In the genomic region with DNA sequence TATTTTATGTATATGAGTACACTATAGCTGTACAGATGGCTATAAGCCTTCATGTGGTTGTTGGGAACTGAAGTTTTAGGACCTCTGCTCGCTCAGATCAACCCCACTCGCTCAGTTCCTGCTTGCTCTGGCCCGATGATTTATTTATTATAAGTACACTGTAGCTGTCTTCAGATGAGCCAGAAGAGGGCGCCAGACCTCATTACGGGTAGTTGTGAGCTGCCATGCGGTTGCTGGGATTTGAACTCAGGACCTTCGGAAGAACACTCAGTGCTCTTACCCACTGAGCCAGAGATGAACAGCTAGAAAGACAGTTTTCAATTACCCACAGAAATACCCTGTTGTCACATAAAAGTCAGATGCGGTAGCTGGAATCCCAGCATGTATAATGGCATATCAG, we compare ENCODE assay signal across 9 mouse cellular contexts. TPM values are rescaled to one million over a fixed set of nuclear protein-coding genes. Genes with fewer than 3 reads are reported as not detected.
DNase-seq lines count a peak whose midpoint lies in the region; ATAC-seq and TF ChIP-seq lines count a peak whose summit lies in the region.
"Had no signal": no experiment of that assay in that cellular context is flagged by ENCODE, and none has a peak within 500 bp of the region (broad histone marks: within the 10 kb centered on the region; RNA-seq: fewer than 3 reads in every experiment).

No protein-coding gene starts in this region.

- H3K4me1 ChIP-seq in lung, adult 2 months (ENCODE audit: control insufficient read depth, insufficient read depth, low read length), result peaks cover 2% of the 10 kb centered on the region; the same call in 1 of the 2 replicates
- peaks cover 17 to 20% of the 10 kb centered on the region in 2 experiments for H3K4me1 ChIP-seq in MEL (ENCODE audit: control insufficient read depth in 1 of 2, insufficient read depth in 2 of 2, low read length in 2 of 2)
- H3K4me1 ChIP-seq in lung, postnatal 0 days (ENCODE audit: insufficient read depth, low read depth, low read length), result peaks cover 3% of the 10 kb centered on the region; the same call in 1 of the 2 replicates

- no peaks in the 10 kb centered on the region for H3K27me3 ChIP-seq in MEL (ENCODE audit: control insufficient read depth in 1 of 2, insufficient read depth in 2 of 2, low read length in 2 of 2)
- H3K27me3 ChIP-seq in lung, postnatal 0 days (replicated peaks; ENCODE audit: insufficient read depth, low read length), result no peaks in the 10 kb centered on the region
- H3K27me3 ChIP-seq: lung, embryonic 15.5 days had no signal

- no peak overlapping the region for H3K4me3 ChIP-seq in lung, adult 2 months (replicated peaks; ENCODE audit: extremely low read depth, low read depth, low read length)
- H3K4me3 ChIP-seq in MEL (ENCODE audit: control insufficient read depth in 1 of 2, insufficient read depth in 1 of 2, low read depth in 2 of 2, low read length in 2 of 2), result no peak overlapping the region
- no peak overlapping the region for H3K4me3 ChIP-seq in lung, postnatal 0 days (ENCODE audit: low read depth, low read length)
- H3K4me3 ChIP-seq: hindbrain, embryonic 10.5 days; lung, embryonic 15.5 days had no signal

- H3K36me3 ChIP-seq in MEL (ENCODE audit: control insufficient read depth in 1 of 2, insufficient read depth in 2 of 2, low read length in 2 of 2), result peaks cover 0 to 26% of the 10 kb centered on the region in 2 experiments; a peak in 2 of 4 replicates
- H3K36me3 ChIP-seq in lung, postnatal 0 days (ENCODE audit: insufficient read depth, low read length), result no peaks in the 10 kb centered on the region
- H3K36me3 ChIP-seq: hindbrain, embryonic 10.5 days; lung, embryonic 15.5 days had no signal

- no peak overlapping the region for H3K4me2 ChIP-seq in lung, postnatal 0 days (replicated peaks; ENCODE audit: low read depth, low read length)
- H3K4me2 ChIP-seq: lung, embryonic 15.5 days had no signal

- H3K79me2 ChIP-seq in MEL (ENCODE audit: control insufficient read depth, insufficient read depth, low read length, poor library complexity), result peaks cover 44% of the 10 kb centered on the region

- 85% methylated on average over 8 of the region's 8 CpGs for WGBS in lung, adult 2 months
- WGBS in lung, postnatal 0 days, result 87% methylated on average over 8 of the region's 8 CpGs

- no peak for DNase-seq in lung, adult 2 months
- DNase-seq in lung, postnatal 4 days, result no peak
- peak; percentile 58 for DNase-seq in MEL (ENCODE audit: low read depth, low spot score)
- DNase-seq in lung, postnatal 0 days (ENCODE audit: low spot score), result no peak
- peak; percentile 32 for DNase-seq in thymus, postnatal 25 days
- no peak for DNase-seq in cerebellum, adult 11 months

- no peak overlapping the region for H3K9ac ChIP-seq in MEL (ENCODE audit: control insufficient read depth, low read depth, low read length, poor library complexity, severe bottlenecking)
- no peak overlapping the region for H3K9ac ChIP-seq in lung, postnatal 0 days (replicated peaks; ENCODE audit: low read depth)
- H3K9ac ChIP-seq: lung, embryonic 15.5 days had no signal

- no peaks in the 10 kb centered on the region for H3K9me3 ChIP-seq in MEL (replicated peaks; ENCODE audit: insufficient read depth, low read length)
- no peaks in the 10 kb centered on the region for H3K9me3 ChIP-seq in lung, postnatal 0 days (ENCODE audit: low read length)
- H3K9me3 ChIP-seq: hindbrain, embryonic 10.5 days; lung, embryonic 15.5 days had no signal

- no peak for TF ChIP-seq RAD21 in MEL (IDR thresholded peaks at IDR 0.05; ENCODE audit: low read depth, low read length)

- no peak for TF ChIP-seq EP300 in MEL (IDR thresholded peaks at IDR 0.05; ENCODE audit: low read depth in 1 of 2, low read length in 2 of 2)
- no peak for TF ChIP-seq EP300 in lung, postnatal 0 days (IDR thresholded peaks at IDR 0.05)

- TF ChIP-seq POLR2A in lung, adult 2 months (IDR thresholded peaks at IDR 0.05; ENCODE audit: borderline replicate concordance, extremely low read depth, low read depth, low read length), result no peak
- no peak for TF ChIP-seq POLR2A in MEL (IDR thresholded peaks at IDR 0.05; ENCODE audit: control insufficient read depth in 1 of 2, insufficient read depth in 1 of 2, low read depth in 1 of 2, low read length in 2 of 2, poor library complexity in 1 of 2)

- H3K27ac ChIP-seq in MEL (ENCODE audit: control insufficient read depth, low read depth, low read length), result no peak overlapping the region
- no peak overlapping the region for H3K27ac ChIP-seq in lung, postnatal 0 days (ENCODE audit: low read length)
- H3K27ac ChIP-seq: hindbrain, embryonic 10.5 days; lung, embryonic 15.5 days had no signal

- ATAC-seq in lung, postnatal 0 days, result no peak
- no peak for ATAC-seq in megakaryocyte-erythroid progenitor cell, adult 5-6 weeks (replicated peaks; ENCODE audit: low FRiP score, low TSS enrichment, poor library complexity, severe bottlenecking)

- TF ChIP-seq CTCF in lung, adult 2 months (IDR thresholded peaks at IDR 0.05; ENCODE audit: insufficient read depth, low read length), result 0 out of 2 replicates have a peak, but pooled peaks have one; percentile 21
- peak; percentile 32 to 47 (median 44) for TF ChIP-seq CTCF in MEL (IDR thresholded peaks at IDR 0.05 in 2 of 3, conservative IDR thresholded peaks at IDR 0.05 in 1 of 3; ENCODE audit: control insufficient read depth in 1 of 3, insufficient read depth in 1 of 3, low read depth in 2 of 3, low read length in 3 of 3, poor library complexity in 1 of 3, severe bottlenecking in 1 of 3)
- TF ChIP-seq CTCF in lung, postnatal 0 days (IDR thresholded peaks at IDR 0.05), result peak; percentile 47

TF ChIP-seq in MEL, 35 proteins besides CTCF, POLR2A, EP300 and RAD21:
- TF ChIP-seq ETS1 (IDR thresholded peaks at IDR 0.05; ENCODE audit: low read depth, low read length), result no peak
- no peak for TF ChIP-seq GATA1 (IDR thresholded peaks at IDR 0.05; ENCODE audit: low read depth, low read length)
- no peak for TF ChIP-seq MEF2A (IDR thresholded peaks at IDR 0.05; ENCODE audit: extremely low read depth, insufficient replicate concordance, low read depth, low read length, poor library complexity, severe bottlenecking)
- TF ChIP-seq E2F4 (IDR thresholded peaks at IDR 0.05; ENCODE audit: borderline replicate concordance, low read depth, low read length), result no peak
- TF ChIP-seq POLR2AphosphoS2 (IDR thresholded peaks at IDR 0.05; ENCODE audit: low read length), result no peak

RNA-seq across cellular contexts. Expression of a gene that starts 5.5 kb away (rescaled TPM):
- polyA plus RNA-seq in lung, adult 2 months (2012; rRNA removed), result 0.75 and 1.2 TPM in 2 replicates
- total RNA-seq in MEL (2012; rRNA removed), result 5.0 and 5.9 TPM in 2 replicates
- polyA plus RNA-seq in MEL (2012; ENCODE audit: insufficient read depth in 1 of 2, insufficient read length in 2 of 2, low read depth in 1 of 2, low replicate concordance in 2 of 2, missing spikeins in 1 of 2), result 10 to 100 TPM in 1 of 2 experiments, 1 to 10 TPM in 1; 6.9 to 61.6 TPM
- 3.7 and 4.1 TPM in 2 replicates for polyA plus RNA-seq in lung, postnatal 0 days (2015; fragmentation: Nextera tagmentation; extraction: Ambion mirVana)
- total RNA-seq in megakaryocyte-erythroid progenitor cell, adult 5-6 weeks (2014; fragmentation: Nextera tagmentation), result 15.7 and 20.7 TPM in 2 replicates
- 18.2 and 25.3 TPM in 2 replicates for total RNA-seq in megakaryocyte-erythroid progenitor cell, adult 5-6 weeks (2017)

RNA-seq across cellular contexts. Expression of a gene that starts 5.8 kb away (rescaled TPM):
- polyA plus RNA-seq in lung, adult 2 months (2012; rRNA removed), result 8.7 and 17.4 TPM in 2 replicates
- total RNA-seq in MEL (2012; rRNA removed), result 35.1 and 36.3 TPM in 2 replicates
- polyA plus RNA-seq in MEL (2012; ENCODE audit: insufficient read depth in 1 of 2, insufficient read length in 2 of 2, low read depth in 1 of 2, low replicate concordance in 2 of 2, missing spikeins in 1 of 2), result 10 to 100 TPM; 62.2 to 65.5 TPM
- polyA plus RNA-seq in lung, postnatal 0 days (2015; fragmentation: Nextera tagmentation; extraction: Ambion mirVana), result 45.8 and 53.6 TPM in 2 replicates
- 43.1 and 49.6 TPM in 2 replicates for total RNA-seq in megakaryocyte-erythroid progenitor cell, adult 5-6 weeks (2014; fragmentation: Nextera tagmentation)
- 56.0 and 66.2 TPM in 2 replicates for total RNA-seq in megakaryocyte-erythroid progenitor cell, adult 5-6 weeks (2017)

Comparison
In these comparisons a context has a peak if more than half of its experiments do, and no peak if none do; other contexts are left out.
1. DNase-seq: peak in MEL (single experiment) and thymus, postnatal 25 days (single experiment); none in lung, adult 2 months (single experiment), lung, postnatal 4 days (0 of 2), lung, postnatal 0 days (single experiment) and cerebellum, adult 11 months (single experiment).
2. Peak in every context shown above with its lines, with median percentiles within 50 percentile points of each other: CTCF ChIP-seq.